Mouse (Mus musculus) kidney, embryonic 15.5 days (tissue): Measurements from ENCODE around the gene Npr1. TPM values are rescaled to one million over a fixed set of nuclear protein-coding genes. Genes with fewer than 3 reads are reported as not detected.
A peak's percentile ranks its signal among the peaks of the same experiment; 100 is the strongest.

ENCODE experiments used
- ATAC-seq: fragments of 200-750 bp; cut with Nextera tagmentation; replicated peaks from 2 replicates; pipeline ENCODE4 v1.8.0; 2017; ENCODE audit warnings: moderate TSS enrichment; ENCODE audit not compliant: low FRiP score
- H3K27ac ChIP-seq: fragments of 300-500 bp; sonication (generic); 2 replicates; pipeline ENCODE4 v1.5.1; 2015; ENCODE audit warnings: mild to moderate bottlenecking, inconsistent platforms
- H3K27me3 ChIP-seq: fragments of 300-500 bp; sonication (generic); 2 replicates; pipeline ENCODE4 v1.6.1; 2015; ENCODE audit warnings: inconsistent platforms
- H3K36me3 ChIP-seq: fragments of 300-500 bp; sonication (generic); 2 replicates; pipeline ENCODE4 v1.6.1; 2015; ENCODE audit warnings: inconsistent platforms
- H3K4me1 ChIP-seq: fragments of 300-500 bp; sonication (generic); 2 replicates; pipeline ENCODE4 v1.6.1; 2015; ENCODE audit warnings: inconsistent platforms
- H3K4me2 ChIP-seq: fragments of 300-500 bp; sonication (generic); 2 replicates; pipeline ENCODE4 v1.6.1; 2015; ENCODE audit warnings: moderate library complexity, mild to moderate bottlenecking, inconsistent platforms
- H3K4me3 ChIP-seq: fragments of 300-500 bp; sonication (generic); replicated peaks from 2 replicates; pipeline ENCODE4 v1.5.1; 2015; ENCODE audit warnings: mild to moderate bottlenecking, inconsistent platforms
- H3K9ac ChIP-seq: fragments of 300-500 bp; sonication (generic); 2 replicates; pipeline ENCODE4 v1.6.1; 2015; ENCODE audit warnings: mild to moderate bottlenecking, inconsistent platforms
- H3K9me3 ChIP-seq: fragments of 300-500 bp; sonication (generic); replicated peaks from 2 replicates; pipeline ENCODE4 v1.6.1; 2016; ENCODE audit warnings: inconsistent platforms
- WGBS: fragments of 180-500 bp; shearing (Covaris S2); methylation state at CpG from one replicate; pipeline ENCODE4 v1.1.7; 2015; ENCODE audit warnings: mixed read lengths; 5-methylcytosine and 5-hydroxymethylcytosine counted together
- polyA plus RNA-seq: library from polyadenylated mRNA; unstranded; fragments of >200 nt; fragmentation: Nextera tagmentation; extraction: Ambion mirVana; gene quantifications from 2 replicates; pipeline ENCODE4 v1.2.1, GENCODE M21; 2015

Npr1 gene
- polyA plus RNA-seq, 1 experiment from 2014 or later, result 16.2 TPM

DNA sequence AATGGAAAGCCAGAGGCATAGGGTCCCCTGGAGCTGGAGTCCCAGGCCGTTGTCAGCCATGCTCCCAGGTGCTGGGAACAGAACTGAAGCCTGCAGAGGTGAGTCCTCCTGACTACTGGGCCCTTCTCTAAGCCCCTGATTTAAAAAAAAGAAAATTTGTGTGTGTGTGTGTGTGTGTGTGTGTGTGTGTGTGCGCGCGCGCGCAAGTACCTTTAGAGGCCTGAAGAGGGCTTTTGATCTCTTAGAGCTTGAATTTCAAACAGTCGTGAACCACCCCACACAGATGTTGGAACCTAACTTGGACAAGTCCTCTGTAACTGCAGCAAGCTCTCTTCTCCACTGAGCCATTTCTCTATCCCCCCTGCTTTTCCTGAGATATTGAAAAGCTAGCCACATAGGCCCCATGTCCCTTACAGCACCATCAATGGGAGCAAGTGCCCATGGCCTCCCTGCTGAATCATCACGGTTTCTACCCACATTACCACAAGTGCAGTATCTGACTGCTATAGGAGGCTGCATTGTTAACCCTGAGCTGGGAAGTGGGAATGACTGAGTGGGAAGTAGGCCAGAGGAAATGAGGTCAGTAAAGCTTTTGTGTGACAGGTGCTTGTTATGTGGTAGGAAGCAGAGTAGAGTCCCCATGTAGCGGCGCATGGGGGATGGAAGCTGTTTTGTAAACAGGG, 2.1 kb upstream of the Npr1 start:
- Histone ChIP-seq H3K9ac (no peak overlapping the region), H3K27me3 (peaks cover 33% of the 10 kb centered on the region), H3K36me3 (no peaks in the 10 kb centered on the region), H3K4me3 (no peak overlapping the region), H3K4me1 (peaks cover 21% of the 10 kb centered on the region), H3K4me2 (no peak overlapping the region), H3K9me3 (no peaks in the 10 kb centered on the region), H3K27ac (no peak overlapping the region)
- ATAC-seq, result no peak
- WGBS, result 92% methylated on average over 10 of the region's 10 CpGs

DNA sequence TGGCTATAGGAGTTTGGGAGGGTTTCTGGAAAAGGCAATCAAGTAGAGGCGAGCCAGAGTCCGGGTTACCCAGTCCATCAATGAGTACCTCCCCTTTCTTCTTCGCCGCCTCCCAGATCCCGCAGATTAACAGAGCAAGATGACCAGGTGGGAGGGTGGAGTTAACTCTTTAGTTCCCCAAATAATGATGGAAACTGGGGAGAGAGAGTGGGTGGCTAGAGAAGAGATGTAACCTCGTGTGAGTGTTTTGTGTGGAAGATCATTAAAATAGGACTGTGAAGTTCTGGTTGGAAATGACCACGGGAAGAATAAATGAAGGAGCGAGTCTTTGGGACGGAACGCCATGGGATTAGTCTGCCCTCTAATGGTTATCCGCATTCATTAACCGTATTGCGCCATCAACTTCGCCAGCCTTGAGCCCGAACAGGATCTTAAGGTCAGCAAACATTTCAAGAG, 673 bp upstream of the Npr1 start:
- H3K9me3 ChIP-seq, result no peaks in the 10 kb centered on the region
- under 1% methylated on average over 15 of the region's 15 CpGs for WGBS
- peaks cover 38% of the 10 kb centered on the region for H3K27me3 ChIP-seq
- peak overlapping the region; percentile 67 for H3K27ac ChIP-seq
- peak; percentile 40 for ATAC-seq
- peak overlapping the region; percentile 55 for H3K4me3 ChIP-seq
- no peaks in the 10 kb centered on the region for H3K36me3 ChIP-seq
- H3K4me2 ChIP-seq, result peak overlapping the region; percentile 96
- H3K9ac ChIP-seq, result peak overlapping the region; percentile 47
- H3K4me1 ChIP-seq, result peaks cover 21% of the 10 kb centered on the region

DNA sequence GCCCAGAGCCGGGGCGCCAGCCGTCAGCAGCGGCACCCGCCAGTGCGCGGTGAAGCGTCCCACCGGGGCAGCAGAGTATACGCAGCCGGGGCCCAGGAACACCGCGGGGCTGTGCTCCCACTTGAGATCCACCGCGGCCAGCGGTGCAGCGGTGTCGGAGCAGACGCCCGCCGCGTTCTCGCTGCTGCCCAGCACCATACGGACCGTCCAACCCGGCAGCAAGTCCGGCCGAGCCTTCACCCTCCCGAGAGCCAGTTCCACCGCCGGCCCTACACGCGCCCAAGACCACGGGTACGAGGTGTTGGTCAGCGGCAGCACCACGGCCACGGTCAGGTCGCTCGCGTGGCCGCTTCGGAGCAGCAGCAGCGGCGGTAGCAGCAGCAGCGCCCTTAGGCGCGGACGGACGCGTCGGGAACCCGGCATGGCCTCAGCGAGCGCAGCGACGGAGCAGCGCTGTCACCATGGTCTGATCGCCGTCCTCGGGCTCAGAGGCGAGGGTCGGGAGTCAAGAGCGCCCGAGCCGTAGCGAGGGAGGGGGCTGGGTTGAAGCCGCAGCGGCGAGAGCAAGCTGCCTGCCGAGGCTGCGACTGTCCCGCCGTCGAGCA, 483 bp downstream of the Npr1 start:
- peak overlapping the region; percentile 47 for H3K9ac ChIP-seq
- H3K9me3 ChIP-seq, result no peaks in the 10 kb centered on the region
- no peaks in the 10 kb centered on the region for H3K36me3 ChIP-seq
- peaks cover 21% of the 10 kb centered on the region for H3K4me1 ChIP-seq
- H3K4me2 ChIP-seq, result peak overlapping the region; percentile 96
- peak overlapping the region; percentile 49 for H3K27ac ChIP-seq
- peak; percentile 22 for ATAC-seq
- under 1% methylated on average over 75 of the region's 75 CpGs for WGBS
- H3K4me3 ChIP-seq, result peak overlapping the region; percentile 55
- H3K27me3 ChIP-seq, result peaks cover 38% of the 10 kb centered on the region

DNA sequence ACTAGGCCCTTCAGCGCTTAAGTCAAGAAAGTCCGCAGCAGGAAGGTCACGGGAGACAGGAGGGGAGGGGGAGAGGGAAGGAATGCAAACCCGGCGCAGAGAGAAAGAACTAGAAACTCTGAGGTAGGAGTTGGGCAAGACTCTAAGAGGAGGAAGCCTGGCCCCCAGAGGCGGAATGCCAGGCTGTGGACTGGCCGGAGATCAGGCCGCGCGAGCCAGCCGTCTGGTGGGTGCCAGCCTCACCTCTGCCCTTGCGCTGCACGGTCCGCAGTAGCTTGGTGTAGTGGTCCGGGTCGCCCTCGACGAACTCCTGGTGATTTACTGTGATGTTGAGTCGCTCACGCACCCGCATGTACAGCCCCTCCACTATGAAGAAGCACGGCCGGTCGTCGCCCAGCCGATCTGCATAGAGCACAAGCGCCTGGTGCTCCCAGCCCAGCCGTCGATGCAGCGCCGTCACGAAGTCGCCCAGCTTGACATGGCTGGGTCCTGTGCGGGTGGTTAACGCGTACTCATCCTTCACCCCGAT, 1.1 kb downstream of the Npr1 start:
- 11% methylated on average over 37 of the region's 37 CpGs for WGBS
- peak overlapping the region; percentile 38; the same call in 1 of the 2 replicates for H3K27ac ChIP-seq
- peak; percentile 35 for ATAC-seq

DNA sequence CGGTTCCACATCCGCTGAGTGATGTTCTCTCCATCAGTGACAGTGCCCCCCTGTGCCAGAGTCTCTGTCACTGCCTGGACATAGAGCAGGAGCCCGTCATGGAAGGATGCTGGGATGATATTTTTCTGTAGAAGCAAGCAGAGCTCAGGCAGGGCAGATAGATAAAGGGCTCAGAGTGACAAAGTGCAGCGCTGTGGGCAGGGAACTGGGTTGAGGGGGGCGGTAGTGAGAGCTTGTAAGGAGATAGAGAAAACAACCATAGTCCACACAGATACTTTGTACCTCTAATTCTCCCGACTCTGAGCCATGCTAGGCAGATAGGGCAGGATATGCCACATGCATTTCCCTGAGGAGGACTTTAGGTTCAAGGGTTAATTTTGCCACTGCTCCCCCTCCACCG, 3.1 kb downstream of the Npr1 start:
- Histone ChIP-seq H3K4me2 (peak overlapping the region; percentile 96), H3K27me3 (peaks cover 38% of the 10 kb centered on the region), H3K9me3 (no peaks in the 10 kb centered on the region), H3K4me1 (peaks cover 21% of the 10 kb centered on the region), H3K9ac (no peak overlapping the region; the same call in 1 of the 2 replicates), H3K36me3 (no peaks in the 10 kb centered on the region), H3K27ac (no peak overlapping the region), H3K4me3 (peak overlapping the region; percentile 55; the same call in 1 of the 2 replicates)
- WGBS, result 35% methylated on average over 7 of the region's 7 CpGs
- ATAC-seq, result no peak

More for the DNA sequence above, 1.1 kb downstream of the Npr1 start:
- H3K36me3 ChIP-seq, result no peaks in the 10 kb centered on the region
- H3K4me2 ChIP-seq, result peak overlapping the region; percentile 96
- H3K27me3 ChIP-seq, result peaks cover 38% of the 10 kb centered on the region
- H3K4me3 ChIP-seq, result peak overlapping the region; percentile 55
- peaks cover 21% of the 10 kb centered on the region for H3K4me1 ChIP-seq
- peak overlapping the region; percentile 47 for H3K9ac ChIP-seq
- no peaks in the 10 kb centered on the region for H3K9me3 ChIP-seq

DNA sequence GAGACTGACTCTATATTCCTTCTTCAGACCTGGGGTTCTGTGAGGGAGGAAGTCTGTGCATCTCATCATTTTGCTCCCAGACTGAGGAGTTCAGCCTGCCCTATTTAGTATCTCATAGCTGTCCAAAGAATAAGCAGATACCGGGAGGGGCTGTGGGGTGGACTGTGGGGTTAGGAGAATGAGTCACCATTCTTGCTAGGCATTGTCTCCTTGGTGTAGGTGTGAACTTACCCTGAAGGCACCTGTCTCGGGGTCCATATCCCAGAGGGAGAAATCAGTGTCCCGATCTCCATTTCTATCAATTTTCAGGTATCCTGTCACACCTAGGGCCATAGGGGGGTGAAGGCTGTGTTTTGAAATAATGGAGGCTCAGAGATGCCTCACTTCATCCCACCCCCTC, 3.7 kb downstream of the Npr1 start:
- Histone ChIP-seq H3K4me2 (no peak overlapping the region), H3K4me1 (peaks cover 21% of the 10 kb centered on the region), H3K9ac (no peak overlapping the region), H3K36me3 (no peaks in the 10 kb centered on the region), H3K27me3 (peaks cover 38% of the 10 kb centered on the region), H3K9me3 (no peaks in the 10 kb centered on the region), H3K27ac (no peak overlapping the region), H3K4me3 (no peak overlapping the region)
- no peak for ATAC-seq
- 80% methylated on average over 3 of the region's 3 CpGs for WGBS

DNA sequence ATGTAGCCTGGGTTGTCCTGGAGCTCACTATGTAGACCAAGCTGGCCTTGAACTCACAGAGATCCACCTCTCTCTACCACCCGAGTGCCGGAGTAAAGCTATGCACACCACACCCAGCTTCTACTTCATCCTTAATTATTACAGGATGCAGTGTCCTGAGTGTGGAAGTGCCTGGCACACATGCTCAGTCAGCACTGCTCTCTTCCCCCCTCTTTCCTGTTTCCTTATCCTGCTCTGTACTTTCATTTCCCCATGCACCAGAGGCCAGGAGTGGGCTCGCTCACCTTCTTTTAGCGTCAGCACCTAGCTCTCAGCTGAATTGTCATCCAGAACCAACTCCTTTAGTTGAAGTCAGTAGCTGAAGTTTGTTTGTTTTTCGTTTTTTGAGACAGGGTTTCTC, 5.4 kb downstream of the Npr1 start:
- no peak for ATAC-seq
- Histone ChIP-seq H3K9ac (no peak overlapping the region), H3K27me3 (peaks cover 31% of the 10 kb centered on the region), H3K4me3 (no peak overlapping the region), H3K36me3 (no peaks in the 10 kb centered on the region), H3K4me2 (no peak overlapping the region), H3K4me1 (peaks cover 10% of the 10 kb centered on the region), H3K9me3 (no peaks in the 10 kb centered on the region), H3K27ac (no peak overlapping the region)
- 72% methylated on average over 5 of the region's 5 CpGs for WGBS

DNA sequence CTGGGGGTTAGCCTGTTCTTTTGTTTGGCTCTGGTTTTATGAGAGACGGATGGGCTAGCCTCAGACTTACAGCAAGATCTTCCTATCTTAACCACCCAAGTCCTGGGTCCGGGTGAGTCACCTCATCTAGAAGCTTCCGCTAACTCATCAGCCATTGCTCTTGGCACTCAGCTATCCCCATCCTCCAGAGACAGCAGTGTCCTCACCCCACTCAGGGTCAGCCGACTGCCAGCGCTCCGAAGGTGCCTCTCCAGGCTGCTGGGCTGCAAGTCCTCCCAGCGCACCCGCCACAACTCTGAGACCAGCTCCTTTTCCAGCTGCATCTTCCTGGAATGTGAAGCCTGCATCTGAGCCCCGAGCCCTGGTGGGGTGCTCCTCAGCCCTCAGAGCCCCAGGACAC, 5.9 kb downstream of the Npr1 start:
- ATAC-seq, result no peak
- WGBS, result 81% methylated on average over 9 of the region's 9 CpGs
- H3K27ac ChIP-seq, result no peak overlapping the region

DNA sequence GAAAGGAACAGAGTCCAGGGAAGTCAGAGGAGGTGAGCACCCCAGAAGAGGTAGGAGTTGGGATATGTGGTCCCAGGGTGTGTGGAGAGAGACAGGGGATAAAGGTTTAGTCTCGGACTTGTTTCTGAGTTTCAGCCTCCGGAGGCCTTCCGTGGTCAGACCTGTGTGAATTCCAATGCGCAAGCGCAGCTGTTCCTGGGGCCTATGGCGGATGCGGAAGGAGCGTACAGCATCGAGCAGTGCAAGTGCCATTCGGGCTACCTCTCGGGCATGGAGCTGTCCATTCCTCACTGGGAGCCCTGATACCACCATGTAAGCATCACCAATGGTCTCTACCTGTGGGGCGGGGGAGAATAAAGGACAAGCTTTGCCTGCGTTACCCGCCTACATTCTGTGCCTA, 10.7 kb downstream of the Npr1 start:
- Histone ChIP-seq H3K27ac (no peak overlapping the region), H3K4me1 (peaks cover 12% of the 10 kb centered on the region; the same call in 1 of the 2 replicates), H3K9me3 (no peaks in the 10 kb centered on the region), H3K36me3 (no peaks in the 10 kb centered on the region), H3K4me2 (no peak overlapping the region), H3K9ac (no peak overlapping the region), H3K27me3 (no peaks in the 10 kb centered on the region), H3K4me3 (no peak overlapping the region)
- 89% methylated on average over 14 of the region's 14 CpGs for WGBS
- ATAC-seq, result no peak

More for the DNA sequence above, 5.9 kb downstream of the Npr1 start:
- Histone ChIP-seq H3K9ac (no peak overlapping the region), H3K4me1 (peaks cover 5% of the 10 kb centered on the region; the same call in 1 of the 2 replicates), H3K4me2 (no peak overlapping the region), H3K9me3 (no peaks in the 10 kb centered on the region), H3K27me3 (peaks cover 25% of the 10 kb centered on the region), H3K36me3 (no peaks in the 10 kb centered on the region), H3K4me3 (no peak overlapping the region)

DNA sequence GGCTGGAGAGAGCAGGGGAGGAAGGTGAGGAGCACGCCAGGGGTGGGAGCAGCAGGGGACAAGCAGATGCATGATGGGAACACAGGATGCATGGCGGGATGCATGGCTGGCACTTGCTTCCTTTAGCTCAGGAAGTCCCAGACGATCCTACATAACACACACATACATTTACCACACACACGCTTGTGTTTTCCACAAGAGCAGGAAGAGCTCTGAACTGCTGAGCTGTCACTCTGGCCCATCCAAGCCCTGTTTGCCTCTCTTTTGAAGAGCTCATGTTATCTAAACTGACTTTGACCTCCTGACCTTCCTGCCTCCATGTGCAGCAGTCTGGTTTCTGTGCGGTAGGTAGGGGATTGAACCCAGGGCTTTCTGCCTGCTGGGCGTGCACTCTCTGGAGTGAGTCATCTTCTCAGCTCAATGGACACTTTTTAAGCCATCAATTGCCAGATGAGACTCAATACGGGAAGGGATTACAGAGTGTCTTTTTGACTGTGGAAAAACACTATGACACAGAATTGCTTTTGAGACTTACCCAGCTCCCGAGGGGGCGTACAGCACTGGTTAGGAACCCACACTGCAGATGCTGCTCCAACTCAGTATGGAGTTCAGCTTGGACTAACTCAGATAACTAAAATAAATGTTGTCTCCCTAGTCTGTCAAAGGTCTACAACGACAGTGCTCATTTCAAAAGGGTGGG, 14.1 kb downstream of the Npr1 start:
- WGBS, result 67% methylated on average over 10 of the region's 10 CpGs
- ATAC-seq, result no peak
- 0 out of 2 replicates have a peak overlapping the region, but pooled peaks have one; percentile 9 for H3K4me2 ChIP-seq

DNA sequence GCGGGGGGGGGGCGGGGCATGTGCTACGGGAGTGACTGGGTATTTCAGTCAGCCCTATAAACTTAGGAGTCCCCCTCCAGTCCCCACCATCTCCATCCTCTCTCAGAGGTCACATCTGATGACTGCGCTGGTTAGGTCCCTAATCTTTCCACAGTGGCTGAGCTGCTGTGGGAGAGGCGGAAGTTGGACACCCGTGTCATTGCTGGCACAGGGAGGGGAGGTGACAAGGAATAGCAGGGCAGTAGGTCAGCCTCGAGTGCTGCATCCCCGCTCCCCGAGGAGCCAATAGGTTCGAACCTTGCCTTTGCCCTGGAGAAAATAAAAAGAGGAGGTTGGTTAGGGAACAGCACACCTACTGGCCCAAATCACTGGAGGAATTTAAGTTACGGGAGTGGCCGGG, 14.8 kb downstream of the Npr1 start:
- H3K9ac ChIP-seq, result no peak overlapping the region
- H3K4me2 ChIP-seq, result peak overlapping the region; percentile 9; the same call in 1 of the 2 replicates
- no peaks in the 10 kb centered on the region for H3K9me3 ChIP-seq
- 28% methylated on average over 12 of the region's 12 CpGs for WGBS
- peak overlapping the region; percentile 57; the same call in 1 of the 2 replicates for H3K27ac ChIP-seq
- H3K36me3 ChIP-seq, result no peaks in the 10 kb centered on the region
- peaks cover 34% of the 10 kb centered on the region for H3K4me1 ChIP-seq
- H3K27me3 ChIP-seq, result no peaks in the 10 kb centered on the region
- no peak overlapping the region for H3K4me3 ChIP-seq
- no peak for ATAC-seq

More for the DNA sequence above, 14.1 kb downstream of the Npr1 start:
- Histone ChIP-seq H3K36me3 (no peaks in the 10 kb centered on the region), H3K27me3 (no peaks in the 10 kb centered on the region), H3K4me3 (no peak overlapping the region), H3K9me3 (no peaks in the 10 kb centered on the region), H3K4me1 (peaks cover 29% of the 10 kb centered on the region), H3K9ac (no peak overlapping the region), H3K27ac (peak overlapping the region; percentile 57)

DNA sequence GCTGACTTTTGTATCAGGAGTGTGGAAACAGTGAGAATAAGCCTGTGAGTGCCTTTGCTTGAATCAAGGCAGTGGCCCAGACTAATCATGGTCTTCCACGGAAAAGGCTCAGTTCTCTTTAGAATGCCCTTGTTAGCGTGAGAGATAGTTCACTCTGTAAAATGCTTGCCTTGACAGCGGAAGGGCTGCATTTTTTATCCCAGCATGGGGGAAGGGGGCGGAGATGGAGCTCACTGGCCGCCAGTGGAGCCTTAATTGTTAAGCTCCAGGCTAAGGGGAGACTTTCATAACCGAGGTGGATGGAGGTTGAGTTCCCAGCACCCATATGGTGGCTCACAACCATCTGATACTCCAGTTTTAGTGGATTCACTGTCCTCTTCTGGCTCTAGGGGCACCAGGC, 17.0 kb downstream of the Npr1 start:
- H3K4me1 ChIP-seq, result peaks cover 41% of the 10 kb centered on the region
- H3K27me3 ChIP-seq, result no peaks in the 10 kb centered on the region
- H3K4me2 ChIP-seq, result no peak overlapping the region
- ATAC-seq, result no peak
- H3K9ac ChIP-seq, result no peak overlapping the region
- H3K27ac ChIP-seq, result peak overlapping the region; percentile 96
- no peak overlapping the region for H3K4me3 ChIP-seq
- 53% methylated on average over 6 of the region's 6 CpGs for WGBS
- no peaks in the 10 kb centered on the region for H3K36me3 ChIP-seq
- no peaks in the 10 kb centered on the region for H3K9me3 ChIP-seq
